Mouse (Mus musculus): ENCODE measurements around the gene Il31ra. TPM values are rescaled to one million over a fixed set of nuclear protein-coding genes. Genes with fewer than 3 reads are reported as not detected.

The Il31ra gene
- polyA plus RNA-seq, 1 experiment = 0.56 TPM

GRCm38 (mm10) chr13:112569606-112570005 lies 24.6 kb downstream of the Il31ra start:
- H3K4me1 ChIP-seq (ENCODE audit: control insufficient read depth, insufficient read depth, low read length) = no peaks in the 10 kb centered on the region
- no peak overlapping the region for H3K4me3 ChIP-seq (ENCODE audit: control insufficient read depth, low read depth, low read length)
- no peaks in the 10 kb centered on the region for H3K36me3 ChIP-seq (ENCODE audit: control insufficient read depth, insufficient read depth, low read length)
- TF ChIP-seq CTCF (IDR thresholded peaks at IDR 0.05; ENCODE audit: control insufficient read depth, insufficient read depth, insufficient replicate concordance, low read depth, low read length) (no peak), POLR2A (IDR thresholded peaks at IDR 0.05; ENCODE audit: control insufficient read depth, low read depth, low read length) (no peak)
- no peak overlapping the region for H3K27ac ChIP-seq (ENCODE audit: control insufficient read depth, insufficient read depth, low read depth, low read length)
- no peaks in the 10 kb centered on the region for H3K27me3 ChIP-seq (ENCODE audit: control insufficient read depth, insufficient read depth, low read length)

- Histone ChIP-seq H3K27me3 (ENCODE audit: control insufficient read depth, insufficient read depth, low read length) (no peaks in the 10 kb centered on the region), H3K4me1 (ENCODE audit: control insufficient read depth, insufficient read depth, low read length) (no peaks in the 10 kb centered on the region), H3K36me3 (ENCODE audit: control insufficient read depth, insufficient read depth, low read length) (no peaks in the 10 kb centered on the region), H3K27ac (ENCODE audit: control insufficient read depth, insufficient read depth, low read depth, low read length) (no peak overlapping the region), H3K4me3 (ENCODE audit: control insufficient read depth, low read depth, low read length) (no peak overlapping the region)
- no peak for TF ChIP-seq CTCF (IDR thresholded peaks at IDR 0.05; ENCODE audit: control insufficient read depth, insufficient read depth, insufficient replicate concordance, low read depth, low read length)
- no peak for TF ChIP-seq POLR2A (IDR thresholded peaks at IDR 0.05; ENCODE audit: control insufficient read depth, low read depth, low read length)
Observed at GRCm38 (mm10) chr13:112560554-112561138, 33.5 kb downstream of the Il31ra start.

GRCm38 (mm10) chr13:112556501-112556900 lies 37.7 kb downstream of the Il31ra start:
- Histone ChIP-seq H3K4me3 (ENCODE audit: control insufficient read depth, low read depth, low read length) (no peak overlapping the region), H3K27ac (ENCODE audit: control insufficient read depth, insufficient read depth, low read depth, low read length) (no peak overlapping the region), H3K4me1 (ENCODE audit: control insufficient read depth, insufficient read depth, low read length) (no peaks in the 10 kb centered on the region), H3K27me3 (ENCODE audit: control insufficient read depth, insufficient read depth, low read length) (no peaks in the 10 kb centered on the region), H3K36me3 (ENCODE audit: control insufficient read depth, insufficient read depth, low read length) (no peaks in the 10 kb centered on the region)
- TF ChIP-seq CTCF (IDR thresholded peaks at IDR 0.05; ENCODE audit: control insufficient read depth, insufficient read depth, insufficient replicate concordance, low read depth, low read length) (no peak), POLR2A (IDR thresholded peaks at IDR 0.05; ENCODE audit: control insufficient read depth, low read depth, low read length) (no peak)

- no peak overlapping the region for H3K27ac ChIP-seq (ENCODE audit: control insufficient read depth, insufficient read depth, low read depth, low read length)
- H3K27me3 ChIP-seq (ENCODE audit: control insufficient read depth, insufficient read depth, low read length) = no peaks in the 10 kb centered on the region
- no peaks in the 10 kb centered on the region for H3K4me1 ChIP-seq (ENCODE audit: control insufficient read depth, insufficient read depth, low read length)
- no peak for TF ChIP-seq POLR2A (IDR thresholded peaks at IDR 0.05; ENCODE audit: control insufficient read depth, low read depth, low read length)
- no peak for TF ChIP-seq CTCF (IDR thresholded peaks at IDR 0.05; ENCODE audit: control insufficient read depth, insufficient read depth, insufficient replicate concordance, low read depth, low read length)
- H3K4me3 ChIP-seq (ENCODE audit: control insufficient read depth, low read depth, low read length) = no peak overlapping the region
- no peaks in the 10 kb centered on the region for H3K36me3 ChIP-seq (ENCODE audit: control insufficient read depth, insufficient read depth, low read length)
Observed at GRCm38 (mm10) chr13:112553304-112553703, 40.9 kb downstream of the Il31ra start.

GRCm38 (mm10) chr13:112551641-112552548 lies 42.3 kb downstream of the Il31ra start:
- no peak overlapping the region for H3K4me3 ChIP-seq (ENCODE audit: control insufficient read depth, low read depth, low read length)
- no peak for TF ChIP-seq CTCF (IDR thresholded peaks at IDR 0.05; ENCODE audit: control insufficient read depth, insufficient read depth, insufficient replicate concordance, low read depth, low read length)
- TF ChIP-seq POLR2A (IDR thresholded peaks at IDR 0.05; ENCODE audit: control insufficient read depth, low read depth, low read length) = no peak
- no peaks in the 10 kb centered on the region for H3K36me3 ChIP-seq (ENCODE audit: control insufficient read depth, insufficient read depth, low read length)
- H3K27ac ChIP-seq (ENCODE audit: control insufficient read depth, insufficient read depth, low read depth, low read length) = no peak overlapping the region
- no peaks in the 10 kb centered on the region for H3K4me1 ChIP-seq (ENCODE audit: control insufficient read depth, insufficient read depth, low read length)
- H3K27me3 ChIP-seq (ENCODE audit: control insufficient read depth, insufficient read depth, low read length) = no peaks in the 10 kb centered on the region

GRCm38 (mm10) chr13:112541223-112541975 lies 52.8 kb downstream of the Il31ra start:
- no peaks in the 10 kb centered on the region for H3K36me3 ChIP-seq (ENCODE audit: control insufficient read depth, insufficient read depth, low read length)
- no peak overlapping the region for H3K27ac ChIP-seq (ENCODE audit: control insufficient read depth, insufficient read depth, low read depth, low read length)
- no peaks in the 10 kb centered on the region for H3K4me1 ChIP-seq (ENCODE audit: control insufficient read depth, insufficient read depth, low read length)
- no peaks in the 10 kb centered on the region for H3K27me3 ChIP-seq (ENCODE audit: control insufficient read depth, insufficient read depth, low read length)
- TF ChIP-seq CTCF (IDR thresholded peaks at IDR 0.05; ENCODE audit: control insufficient read depth, insufficient read depth, insufficient replicate concordance, low read depth, low read length) = no peak
- no peak for TF ChIP-seq POLR2A (IDR thresholded peaks at IDR 0.05; ENCODE audit: control insufficient read depth, low read depth, low read length)
- no peak overlapping the region for H3K4me3 ChIP-seq (ENCODE audit: control insufficient read depth, low read depth, low read length)

- Histone ChIP-seq H3K27me3 (ENCODE audit: control insufficient read depth, insufficient read depth, low read length) (no peaks in the 10 kb centered on the region), H3K36me3 (ENCODE audit: control insufficient read depth, insufficient read depth, low read length) (no peaks in the 10 kb centered on the region), H3K27ac (ENCODE audit: control insufficient read depth, insufficient read depth, low read depth, low read length) (no peak overlapping the region), H3K4me3 (ENCODE audit: control insufficient read depth, low read depth, low read length) (no peak overlapping the region), H3K4me1 (ENCODE audit: control insufficient read depth, insufficient read depth, low read length) (no peaks in the 10 kb centered on the region)
- TF ChIP-seq POLR2A (IDR thresholded peaks at IDR 0.05; ENCODE audit: control insufficient read depth, low read depth, low read length) = no peak
- no peak for TF ChIP-seq CTCF (IDR thresholded peaks at IDR 0.05; ENCODE audit: control insufficient read depth, insufficient read depth, insufficient replicate concordance, low read depth, low read length)
Observed at GRCm38 (mm10) chr13:112540616-112541015, 53.5 kb downstream of the Il31ra start.
